Mouse (Mus musculus) intestine, postnatal 0 days (tissue): ENCODE results near the gene Tmem18. TPM values are rescaled to one million over a fixed set of nuclear protein-coding genes. Genes with fewer than 3 reads are reported as not detected.

Experiments
- ATAC-seq: fragments of 200-750 bp; cut with Nextera tagmentation; 2 replicates; pipeline ENCODE4 v1.8.0; 2017; ENCODE audit warnings: mild to moderate bottlenecking, moderate TSS enrichment, moderate library complexity
- H3K27ac ChIP-seq: fragments of 300-500 bp; sonication (generic); 2 replicates; pipeline ENCODE4 v1.5.1; 2014; ENCODE audit warnings: mild to moderate bottlenecking, low read depth, low read length, moderate library complexity
- H3K27me3 ChIP-seq: fragments of 300-500 bp; sonication (generic); replicated peaks from 2 replicates; pipeline ENCODE4 v1.6.1; 2014; ENCODE audit warnings: low read length, mixed read lengths; ENCODE audit not compliant: control insufficient read depth, insufficient read depth
- H3K36me3 ChIP-seq: fragments of 300-500 bp; sonication (generic); 2 replicates; pipeline ENCODE4 v1.6.1; 2014; ENCODE audit warnings: mild to moderate bottlenecking, moderate library complexity; ENCODE audit not compliant: control insufficient read depth, insufficient read depth
- H3K4me1 ChIP-seq: fragments of 300-500 bp; sonication (generic); replicated peaks from 2 replicates; pipeline ENCODE4 v1.6.1; 2014; ENCODE audit warnings: antibody characterized with exemption, low read length, mixed read lengths; ENCODE audit not compliant: control insufficient read depth, insufficient read depth
- H3K4me2 ChIP-seq: fragments of 300-500 bp; sonication (generic); replicated peaks from 2 replicates; pipeline ENCODE4 v1.6.1; 2014; ENCODE audit warnings: low read depth, mild to moderate bottlenecking, moderate library complexity
- H3K4me3 ChIP-seq: fragments of 300-500 bp; sonication (generic); 2 replicates; pipeline ENCODE4 v1.5.1; 2014; ENCODE audit warnings: low read depth, low read length
- H3K9ac ChIP-seq: fragments of 300-500 bp; sonication (generic); 2 replicates; pipeline ENCODE4 v1.6.1; 2014; ENCODE audit warnings: mild to moderate bottlenecking, low read depth, low read length
- H3K9me3 ChIP-seq: fragments of 300-500 bp; sonication (generic); 2 replicates; pipeline ENCODE4 v1.6.1; 2016; ENCODE audit warnings: mixed run types; ENCODE audit not compliant: control insufficient read depth
- CTCF ChIP-seq: sonication (generic); IDR thresholded peaks from 2 replicates; pipeline ENCODE4 v1.5.1; 2016; ENCODE audit warnings: low read depth, mild to moderate bottlenecking, control low read depth, antibody characterized with exemption, moderate library complexity
- microRNA-seq: library from miRNA; unstranded; fragments of <30 nt; microRNA quantifications from one replicate; pipeline ENCODE4, GENCODE M21; 2016
- polyA plus RNA-seq: library from polyadenylated mRNA; unstranded; fragments of >200 nt; fragmentation: Nextera tagmentation; extraction: Ambion mirVana; gene quantifications from 2 replicates; pipeline ENCODE4 v1.2.1, GENCODE M21; 2015

Gene Tmem18
- polyA plus RNA-seq, 1 experiment from 2014 or later, result 13.3 TPM

DNA sequence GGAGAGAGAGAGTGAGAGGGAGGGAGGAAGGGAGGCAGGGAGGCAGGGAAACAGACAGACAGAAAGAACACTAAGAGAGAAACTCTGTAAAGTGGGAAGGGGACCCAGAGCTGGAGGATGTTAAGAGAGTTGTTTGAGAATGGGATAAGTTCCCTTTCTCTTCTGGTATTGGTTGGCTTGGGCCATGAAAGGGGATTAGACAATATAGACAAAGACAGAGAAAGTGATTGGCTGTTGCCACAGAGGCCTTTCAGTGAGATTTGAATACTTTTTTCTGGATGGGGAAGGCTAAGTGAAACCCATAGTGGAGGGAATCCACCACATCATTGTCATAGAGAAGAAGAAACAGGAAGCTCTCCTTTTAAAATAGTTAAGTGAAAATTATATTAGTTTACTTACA is 50.3 kb downstream of the Tmem18 start:
- Histone ChIP-seq H3K4me3 (no peak overlapping the region), H3K36me3 (no peaks in the 10 kb centered on the region), H3K27ac (no peak overlapping the region), H3K4me1 (no peaks in the 10 kb centered on the region), H3K4me2 (no peak overlapping the region), H3K9me3 (no peaks in the 10 kb centered on the region), H3K27me3 (no peaks in the 10 kb centered on the region), H3K9ac (no peak overlapping the region)
- no peak for ATAC-seq
- TF ChIP-seq CTCF, result no peak

Small RNA genes lying within 50 kb of the gene (microRNA-seq; reads per million reads assigned to microRNA genes)
- gene Gm25243, result not detected

Other genes starting within 250 kb of the Tmem18 start
- gene Sntg2, start 211.1 kb upstream of the Tmem18 start, polyA plus RNA-seq, result 20.7 and 21.6 TPM in 2 replicates